Mouse (Mus musculus) G1E (cell line): ENCODE data around the gene Blm. TPM values are rescaled to one million over a fixed set of nuclear protein-coding genes. Genes with fewer than 3 reads are reported as not detected.

Experiments used
- ATAC-seq: 2 replicates; pipeline ENCODE4 v1.8.0; 2016; ENCODE audit warnings: mild to moderate bottlenecking; ENCODE audit not compliant: insufficient number of reproducible peaks, poor library complexity, low FRiP score, severe bottlenecking; ENCODE audit errors: extremely low read depth
- DNase-seq: peaks from one replicate; pipeline ENCODE4 v3.0.0; 2012; ENCODE audit warnings: low spot score
- H3K27me3 ChIP-seq: 2 replicates; pipeline ENCODE4 v1.6.1; 2012; ENCODE audit warnings: mild to moderate bottlenecking, low read length, inconsistent platforms; ENCODE audit not compliant: insufficient read depth
- H3K36me3 ChIP-seq: replicated peaks from 2 replicates; pipeline ENCODE3; 2012; ENCODE audit warnings: mild to moderate bottlenecking, inconsistent platforms
- H3K4me1 ChIP-seq: 2 replicates; pipeline ENCODE4 v1.6.1; 2012; ENCODE audit warnings: low read depth, low read length, inconsistent platforms, mixed read lengths; ENCODE audit not compliant: insufficient read depth
- H3K4me3 ChIP-seq: 2 replicates; pipeline ENCODE4 v1.5.1; 2012; ENCODE audit warnings: low read depth, mild to moderate bottlenecking, inconsistent platforms, low read length, moderate library complexity, mixed read lengths
- H3K9me3 ChIP-seq: replicated peaks from 2 replicates; pipeline ENCODE4 v1.6.1; 2012; ENCODE audit warnings: inconsistent platforms
- CTCF ChIP-seq: IDR thresholded peaks from 2 replicates; pipeline ENCODE4 v1.5.1; 2012; ENCODE audit warnings: low read depth, low read length, inconsistent platforms, mixed read lengths
- GATA1 ChIP-seq: IDR thresholded peaks from 2 replicates; pipeline ENCODE4 v1.6.1; 2012; ENCODE audit warnings: borderline replicate concordance, low read length, inconsistent platforms, mixed read lengths
- GATA2 ChIP-seq: IDR thresholded peaks from 2 replicates; pipeline ENCODE4 v1.6.1; 2012; ENCODE audit warnings: low read depth, low read length, inconsistent platforms, borderline replicate concordance
- POLR2AphosphoS5 ChIP-seq: IDR thresholded peaks from 2 replicates; pipeline ENCODE4 v1.6.1; 2012; ENCODE audit warnings: low read depth, low read length, inconsistent platforms; ENCODE audit not compliant: insufficient replicate concordance
- TAL1 ChIP-seq: conservative IDR thresholded peaks from 2 replicates; pipeline ENCODE4 v1.6.1; 2012; ENCODE audit warnings: low read depth, low read length, inconsistent platforms, mixed read lengths
- polyA plus RNA-seq: library from polyadenylated mRNA; stranded (reverse); fragments of >175 nt; gene quantifications from 2 replicates; pipeline ENCODE4 v1.2.3, GENCODE M21; 2012
- total RNA-seq, 2 experiments: library from RNA; stranded (forward) in 1 of 2; stranded (reverse) in 1 of 2; fragments of 200-1000 nt in 1 of 2; fragments of >200 nt in 1 of 2; fragmentation: Nextera tagmentation in 1 of 2; gene quantifications; 2 replicates each; pipeline ENCODE4 v1.2.3; 2014 to 2017

Gene Blm
- total and polyA plus RNA-seq, 3 experiments = 89.2 to 198 (median 96.9) TPM

- H3K4me3 ChIP-seq = no peak overlapping the region
- H3K27me3 ChIP-seq = no peaks in the 10 kb centered on the region
- no peak for DNase-seq
- TF ChIP-seq GATA2 (no peak), TAL1 (no peak), POLR2AphosphoS5 (no peak), CTCF (no peak), GATA1 (no peak)
- H3K4me1 ChIP-seq = peaks cover 6% of the 10 kb centered on the region
- no peak for ATAC-seq
- peaks cover 93% of the 10 kb centered on the region for H3K36me3 ChIP-seq
- no peaks in the 10 kb centered on the region for H3K9me3 ChIP-seq
Observed at GRCm38 (mm10) chr7:80506007-80506406, 28.9 kb downstream of the Blm start.

GRCm38 (mm10) chr7:80504920-80505319 lies 30.0 kb downstream of the Blm start:
- H3K36me3 ChIP-seq = peaks cover 89% of the 10 kb centered on the region
- TF ChIP-seq GATA2 (no peak), CTCF (no peak), TAL1 (no peak), POLR2AphosphoS5 (no peak), GATA1 (no peak)
- no peak overlapping the region for H3K4me3 ChIP-seq
- peaks cover 8% of the 10 kb centered on the region for H3K4me1 ChIP-seq
- no peaks in the 10 kb centered on the region for H3K27me3 ChIP-seq
- no peak for DNase-seq
- no peak for ATAC-seq
- no peaks in the 10 kb centered on the region for H3K9me3 ChIP-seq

- no peaks in the 10 kb centered on the region for H3K9me3 ChIP-seq
- TF ChIP-seq CTCF = no peak
- no peak for TF ChIP-seq TAL1
- TF ChIP-seq POLR2AphosphoS5 = no peak
- TF ChIP-seq GATA1 = no peak
- TF ChIP-seq GATA2 = no peak
- H3K4me3 ChIP-seq = no peak overlapping the region
- DNase-seq (no peak), ATAC-seq (no peak)
- H3K4me1 ChIP-seq = peaks cover 17% of the 10 kb centered on the region
- H3K36me3 ChIP-seq = peaks cover 80% of the 10 kb centered on the region
- no peaks in the 10 kb centered on the region for H3K27me3 ChIP-seq
Observed at GRCm38 (mm10) chr7:80501006-80501405, 33.9 kb downstream of the Blm start.

GRCm38 (mm10) chr7:80500099-80500498 lies 34.8 kb downstream of the Blm start:
- H3K36me3 ChIP-seq = peaks cover 77% of the 10 kb centered on the region
- no peak for DNase-seq
- no peak overlapping the region for H3K4me3 ChIP-seq
- H3K4me1 ChIP-seq = peaks cover 16% of the 10 kb centered on the region
- no peak for ATAC-seq
- H3K9me3 ChIP-seq = no peaks in the 10 kb centered on the region
- H3K27me3 ChIP-seq = no peaks in the 10 kb centered on the region
- TF ChIP-seq POLR2AphosphoS5 (no peak), GATA2 (no peak), GATA1 (no peak), TAL1 (no peak), CTCF (no peak)

GRCm38 (mm10) chr7:80499190-80499962 lies 35.5 kb downstream of the Blm start:
- no peak for ATAC-seq
- peaks cover 77% of the 10 kb centered on the region for H3K36me3 ChIP-seq
- H3K9me3 ChIP-seq = no peaks in the 10 kb centered on the region
- peaks cover 16% of the 10 kb centered on the region for H3K4me1 ChIP-seq
- TF ChIP-seq TAL1 (no peak), GATA2 (no peak), POLR2AphosphoS5 (no peak), CTCF (no peak), GATA1 (no peak)
- no peaks in the 10 kb centered on the region for H3K27me3 ChIP-seq
- DNase-seq = no peak
- no peak overlapping the region for H3K4me3 ChIP-seq

GRCm38 (mm10) chr7:80496656-80497055 lies 38.3 kb downstream of the Blm start:
- H3K36me3 ChIP-seq = peaks cover 73% of the 10 kb centered on the region
- peaks cover 22% of the 10 kb centered on the region for H3K4me1 ChIP-seq
- ATAC-seq (no peak), DNase-seq (no peak)
- no peak overlapping the region for H3K4me3 ChIP-seq
- H3K9me3 ChIP-seq = no peaks in the 10 kb centered on the region
- H3K27me3 ChIP-seq = no peaks in the 10 kb centered on the region
- TF ChIP-seq CTCF = no peak
- TF ChIP-seq TAL1 = no peak
- TF ChIP-seq POLR2AphosphoS5 = no peak
- no peak for TF ChIP-seq GATA1
- TF ChIP-seq GATA2 = no peak
